31 mouse cellular contexts compared by ENCODE assay signal in the genomic region with DNA sequence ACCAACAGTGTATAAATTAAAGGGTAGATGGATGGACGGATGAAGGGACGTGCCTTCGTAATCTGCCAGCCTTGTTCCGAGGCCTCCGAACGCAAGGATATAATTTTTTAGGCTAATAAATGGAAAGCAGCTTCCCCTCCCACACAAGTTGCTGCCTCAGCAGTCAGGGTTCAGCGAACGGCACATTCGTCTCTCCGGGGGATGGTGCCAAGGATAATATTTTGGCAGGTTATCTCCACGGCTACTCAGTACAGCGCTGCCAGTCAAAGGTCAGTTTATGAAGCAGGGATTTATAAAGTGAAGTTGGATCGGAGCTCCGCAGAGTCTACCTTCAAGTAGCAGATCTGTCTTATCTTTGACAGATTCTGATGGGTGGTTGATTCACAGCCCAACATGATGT.
A peak's percentile ranks its signal among the peaks of the same experiment; 100 is the strongest.
DNase-seq lines count a peak whose midpoint lies in the region; ATAC-seq and TF ChIP-seq lines count a peak whose summit lies in the region.
"Had no signal": no experiment of that assay in that cellular context is flagged by ENCODE, and none has a peak within 500 bp of the region (broad histone marks: within the 10 kb centered on the region; RNA-seq: fewer than 3 reads in every experiment).

No protein-coding gene starts in this region.

- H3K4me2 ChIP-seq in kidney, embryonic 16.5 days (replicated peaks; ENCODE audit: low read depth, low read length): no peak overlapping the region
- H3K4me2 ChIP-seq in kidney, postnatal 0 days (ENCODE audit: low read length): no peak overlapping the region
- H3K4me2 ChIP-seq in hindbrain, embryonic 16.5 days (ENCODE audit: low read length): no peak overlapping the region
- H3K4me2 ChIP-seq: embryonic facial prominence, embryonic 12.5 days; forebrain, embryonic 15.5 days; heart, embryonic 13.5 days; hindbrain, embryonic 14.5 days; limb, embryonic 12.5 days; liver, embryonic 12.5 days; neural tube, embryonic 15.5 days had no signal

- no peaks in the 10 kb centered on the region for H3K36me3 ChIP-seq in kidney, embryonic 16.5 days (ENCODE audit: insufficient read depth, low read length)
- no peaks in the 10 kb centered on the region for H3K36me3 ChIP-seq in kidney, postnatal 0 days (ENCODE audit: insufficient read depth, low read length)
- no peaks in the 10 kb centered on the region for H3K36me3 ChIP-seq in hindbrain, embryonic 16.5 days (ENCODE audit: control insufficient read depth, insufficient read depth, low read length)
- H3K36me3 ChIP-seq: embryonic facial prominence, embryonic 12.5 days; forebrain, embryonic 15.5 days; heart, embryonic 13.5 days; limb, embryonic 12.5 days; liver, embryonic 12.5 days; neural tube, embryonic 15.5 days had no signal

- H3K27me3 ChIP-seq in kidney, embryonic 16.5 days (ENCODE audit: insufficient read depth, low read length): no peaks in the 10 kb centered on the region
- no peaks in the 10 kb centered on the region for H3K27me3 ChIP-seq in kidney, postnatal 0 days (ENCODE audit: insufficient read depth, low read length)
- H3K27me3 ChIP-seq in hindbrain, embryonic 16.5 days (replicated peaks; ENCODE audit: control insufficient read depth, insufficient read depth, low read length): no peaks in the 10 kb centered on the region
- H3K27me3 ChIP-seq: embryonic facial prominence, embryonic 12.5 days; forebrain, embryonic 15.5 days; heart, embryonic 13.5 days; limb, embryonic 12.5 days; liver, embryonic 12.5 days; neural tube, embryonic 15.5 days; Patski had no signal

- no peaks in the 10 kb centered on the region; the same call in 1 of the 2 replicates for H3K4me1 ChIP-seq in kidney, embryonic 16.5 days (ENCODE audit: insufficient read depth, low read length)
- H3K4me1 ChIP-seq in kidney, postnatal 0 days (replicated peaks; ENCODE audit: insufficient read depth, low read length): no peaks in the 10 kb centered on the region
- H3K4me1 ChIP-seq in hindbrain, embryonic 16.5 days (ENCODE audit: control insufficient read depth, insufficient read depth, low read depth, low read length): no peaks in the 10 kb centered on the region
- H3K4me1 ChIP-seq: embryonic facial prominence, embryonic 12.5 days; forebrain, embryonic 15.5 days; limb, embryonic 12.5 days; liver, embryonic 12.5 days had no signal

- no peak overlapping the region for H3K4me3 ChIP-seq in kidney, embryonic 16.5 days (ENCODE audit: low read length)
- no peak overlapping the region for H3K4me3 ChIP-seq in kidney, postnatal 0 days (replicated peaks; ENCODE audit: low read depth, low read length)
- no peak overlapping the region for H3K4me3 ChIP-seq in hindbrain, embryonic 16.5 days (ENCODE audit: low read length)
- H3K4me3 ChIP-seq: embryonic facial prominence, embryonic 12.5 days; forebrain, embryonic 15.5 days; heart, embryonic 13.5 days; limb, embryonic 12.5 days; liver, embryonic 12.5 days; neural tube, embryonic 15.5 days had no signal

- no peak for ATAC-seq in kidney, embryonic 16.5 days (ENCODE audit: low FRiP score, low TSS enrichment)
- ATAC-seq in kidney, postnatal 0 days (replicated peaks; ENCODE audit: low FRiP score, low read depth): no peak
- no peak for ATAC-seq in hindbrain, embryonic 16.5 days
- ATAC-seq: forebrain, embryonic 15.5 days; inflammation-experienced regulatory T-cells, adult 6 months; liver, embryonic 12.5 days; liver, postnatal 0 days; lung, postnatal 0 days; Patski had no signal

- no peak overlapping the region for H3K9ac ChIP-seq in kidney, embryonic 16.5 days (replicated peaks; ENCODE audit: low read length)
- no peak overlapping the region for H3K9ac ChIP-seq in kidney, postnatal 0 days (ENCODE audit: low read depth, low read length)
- no peak overlapping the region for H3K9ac ChIP-seq in hindbrain, embryonic 16.5 days (ENCODE audit: low read depth, low read length)
- H3K9ac ChIP-seq: embryonic facial prominence, embryonic 12.5 days; forebrain, embryonic 15.5 days; heart, embryonic 13.5 days; hindbrain, embryonic 14.5 days; limb, embryonic 12.5 days; liver, embryonic 12.5 days; liver, postnatal 0 days; neural tube, embryonic 15.5 days had no signal

- no peak overlapping the region for H3K27ac ChIP-seq in kidney, embryonic 16.5 days (ENCODE audit: low read length)
- no peak overlapping the region for H3K27ac ChIP-seq in kidney, postnatal 0 days
- no peak overlapping the region for H3K27ac ChIP-seq in hindbrain, embryonic 16.5 days (ENCODE audit: low read depth, low read length)
- H3K27ac ChIP-seq: embryonic facial prominence, embryonic 12.5 days; forebrain, embryonic 15.5 days; heart, embryonic 13.5 days; hindbrain, embryonic 14.5 days; limb, embryonic 12.5 days; liver, embryonic 12.5 days; macrophage; neural tube, embryonic 15.5 days; stomach, postnatal 0 days had no signal

- peaks cover 5% of the 10 kb centered on the region for H3K9me3 ChIP-seq in kidney, embryonic 16.5 days (ENCODE audit: low read length)
- H3K9me3 ChIP-seq in kidney, postnatal 0 days (replicated peaks; ENCODE audit: low read length): no peaks in the 10 kb centered on the region
- H3K9me3 ChIP-seq in hindbrain, embryonic 16.5 days (ENCODE audit: control insufficient read depth, low read length): peaks cover 4% of the 10 kb centered on the region; the same call in 1 of the 2 replicates
- H3K9me3 ChIP-seq: embryonic facial prominence, embryonic 12.5 days; forebrain, embryonic 15.5 days; limb, embryonic 12.5 days; neural tube, embryonic 15.5 days had no signal

- 21% methylated on average over 14 of the region's 14 CpGs for WGBS in kidney, embryonic 16.5 days
- WGBS in kidney, postnatal 0 days: 16% methylated on average over 14 of the region's 14 CpGs
- WGBS in hindbrain, embryonic 16.5 days: 42% methylated on average over 14 of the region's 14 CpGs

- no peak for TF ChIP-seq CTCF in kidney, postnatal 0 days (IDR thresholded peaks at IDR 0.05; ENCODE audit: low read depth)

- peak; percentile 35 for DNase-seq in kidney, adult 18-20 months
- peak; percentile 14 for DNase-seq in embryo, embryonic 11.5 days (ENCODE audit: low read depth, low spot score)
- peak; percentile 57 for DNase-seq in kidney, postnatal 0 days (ENCODE audit: low spot score)
- peak; percentile 30 to 56 for DNase-seq in kidney, postnatal 4 days
- no peak for DNase-seq in spleen, postnatal 10 days (ENCODE audit: low spot score in 2 of 2)
- DNase-seq in layer of hippocampus, adult 9-10 months (ENCODE audit: low spot score): no peak
- DNase-seq: adrenal gland, postnatal 10 days; cerebellum, adult 8-10 months; gastrocnemius, postnatal 10 days; heart, postnatal 10 days; layer of hippocampus, adult 9-11 months; liver, postnatal 0 days; midbrain, embryonic 14.5 days; right cerebral cortex, postnatal 25 days; spleen, adult 18-20 months; thymus, adult 18-20 months; thymus, postnatal 25 days had no signal

Comparison
In these comparisons a context has a peak if more than half of its experiments do, and no peak if none do; other contexts are left out.
1. DNase-seq: peak in kidney, adult 18-20 months (single experiment), embryo, embryonic 11.5 days (single experiment), kidney, postnatal 0 days (single experiment) and kidney, postnatal 4 days (2 of 2); none in spleen, postnatal 10 days (0 of 2) and layer of hippocampus, adult 9-10 months (single experiment).